Mouse (Mus musculus) liver, adult 2 months (tissue): ENCODE measurements around the gene Atp6v0d1.

ENCODE experiments used
- CTCF ChIP-seq: fragments of 200-500 bp; IDR thresholded peaks from 2 replicates; pipeline ENCODE4 v1.5.1; 2011; ENCODE audit warnings: low read depth, low read length, control low read depth
- POLR2A ChIP-seq: fragments of 200-500 bp; IDR thresholded peaks from 2 replicates; pipeline ENCODE4 v1.6.1; 2011; ENCODE audit warnings: low read length, control low read depth; ENCODE audit not compliant: insufficient read depth; ENCODE audit errors: extremely low read depth

DNA sequence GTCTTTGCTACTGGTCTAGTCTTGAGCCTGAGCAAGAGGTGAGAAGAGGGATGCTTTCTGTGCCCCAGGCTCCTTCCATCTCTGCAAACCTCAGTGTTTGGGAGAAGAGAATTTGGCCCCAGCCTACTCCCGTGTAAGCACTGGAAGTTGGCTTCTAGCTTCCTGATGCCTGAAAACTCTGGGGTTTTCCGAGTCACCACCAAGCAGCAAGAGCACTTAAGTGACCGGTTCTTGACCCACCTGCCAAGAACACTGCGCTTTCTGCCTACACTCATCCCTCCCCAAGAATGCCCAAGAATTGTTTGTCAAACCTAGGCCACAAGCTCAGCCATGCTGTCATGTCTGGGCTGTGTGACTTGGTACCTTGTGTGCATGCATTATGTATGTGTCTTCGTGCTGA lies 45.3 kb downstream of the Atp6v0d1 start:
- TF ChIP-seq CTCF (no peak), POLR2A (no peak)
